Mouse (Mus musculus) E14TG2a.4 (cell line): ENCODE results near the gene Syp.

Experiments used
- CTCF ChIP-seq: conservative IDR thresholded peaks from 2 replicates; pipeline ENCODE4 v1.5.1; 2014; ENCODE audit warnings: low read length
- POU5F1 ChIP-seq: IDR thresholded peaks from 2 replicates; pipeline ENCODE4 v1.6.1; 2014; ENCODE audit warnings: low read length, borderline replicate concordance

DNA sequence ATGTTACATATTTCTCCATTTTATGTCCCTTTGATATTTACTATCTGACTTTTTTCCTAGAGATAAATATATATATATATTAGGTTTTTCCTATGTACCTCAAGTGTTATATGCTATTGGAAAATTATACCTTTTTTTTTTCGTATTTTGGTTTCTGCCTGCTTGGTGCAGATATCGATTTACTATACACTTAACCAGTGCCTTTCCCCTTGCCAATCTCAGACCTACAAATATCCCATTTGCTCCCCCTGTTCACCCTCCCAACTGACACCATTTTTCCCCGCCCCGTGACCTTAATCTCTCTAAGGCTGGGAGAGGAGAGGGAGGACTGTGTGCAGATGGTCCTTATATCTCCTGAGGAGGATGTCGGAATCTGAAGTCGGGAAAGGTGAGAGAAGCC lies 31.5 kb upstream of the Syp start, which contains the start of gene Cacna1f:
- no peak for TF ChIP-seq CTCF
- no peak for TF ChIP-seq POU5F1
